Mouse (Mus musculus) embryonic facial prominence, embryonic 13.5 days (tissue): Measurements from ENCODE around the gene 1700014D04Rik. TPM values are rescaled to one million over a fixed set of nuclear protein-coding genes. Genes with fewer than 3 reads are reported as not detected.
"Not testable (repeated sequence)": the region's sequence is repeated elsewhere in the genome, so short reads cannot be mapped to it uniquely, and the experiment has no call there.

Experiments used
- ATAC-seq: fragments of 200-750 bp; cut with Nextera tagmentation; 2 replicates; pipeline ENCODE4 v1.8.0; 2017; ENCODE audit warnings: low read depth; ENCODE audit not compliant: insufficient number of reproducible peaks, insufficient read depth, low FRiP score, low TSS enrichment
- H3K27ac ChIP-seq: fragments of 300-500 bp; sonication (generic); 2 replicates; pipeline ENCODE4 v1.5.1; 2015; ENCODE audit warnings: moderate library complexity, mild to moderate bottlenecking, inconsistent platforms
- H3K27me3 ChIP-seq: fragments of 300-500 bp; sonication (generic); 2 replicates; pipeline ENCODE4 v1.6.1; 2015; ENCODE audit warnings: mild to moderate bottlenecking, inconsistent platforms
- H3K36me3 ChIP-seq: fragments of 300-500 bp; sonication (generic); 2 replicates; pipeline ENCODE4 v1.6.1; 2015; ENCODE audit warnings: mild to moderate bottlenecking, inconsistent platforms
- H3K4me1 ChIP-seq: fragments of 300-500 bp; sonication (generic); 2 replicates; pipeline ENCODE4 v1.6.1; 2015; ENCODE audit warnings: inconsistent platforms
- H3K4me2 ChIP-seq: fragments of 300-500 bp; sonication (generic); 2 replicates; pipeline ENCODE4 v1.6.1; 2015; ENCODE audit warnings: moderate library complexity, mild to moderate bottlenecking, inconsistent platforms
- H3K4me3 ChIP-seq: fragments of 300-500 bp; sonication (generic); 2 replicates; pipeline ENCODE4 v1.5.1; 2015; ENCODE audit warnings: mild to moderate bottlenecking, inconsistent platforms
- H3K9ac ChIP-seq: fragments of 300-500 bp; sonication (generic); 2 replicates; pipeline ENCODE4 v1.6.1; 2015; ENCODE audit warnings: mild to moderate bottlenecking, inconsistent platforms
- H3K9me3 ChIP-seq: fragments of 300-500 bp; sonication (generic); 2 replicates; pipeline ENCODE4 v1.6.1; 2016; ENCODE audit warnings: inconsistent platforms
- WGBS: fragments of 180-500 bp; shearing (Covaris S2); methylation state at CpG from one replicate; pipeline ENCODE4 v1.1.7; 2015; ENCODE audit warnings: mixed read lengths; 5-methylcytosine and 5-hydroxymethylcytosine counted together
- polyA plus RNA-seq: library from polyadenylated mRNA; unstranded; fragments of >200 nt; fragmentation: Nextera tagmentation; extraction: Ambion mirVana; gene quantifications from 2 replicates; pipeline ENCODE4 v1.2.1, GENCODE M21; 2015

The 1700014D04Rik gene
- polyA plus RNA-seq, 1 experiment from 2014 or later: not detected

GRCm38 (mm10) chr13:59704562-59704961 lies 42.0 kb downstream of the 1700014D04Rik start:
- H3K4me2 ChIP-seq: no peak overlapping the region
- no peaks in the 10 kb centered on the region for H3K9me3 ChIP-seq
- 42% methylated on average over 12 of the region's 12 CpGs for WGBS
- no peak overlapping the region for H3K4me3 ChIP-seq
- H3K27ac ChIP-seq: no peak overlapping the region
- H3K36me3 ChIP-seq: no peaks in the 10 kb centered on the region
- ATAC-seq: no peak
- H3K27me3 ChIP-seq: no peaks in the 10 kb centered on the region
- H3K9ac ChIP-seq: 0 out of 2 replicates have a peak overlapping the region, but pooled peaks have one; percentile 3
- peaks cover 13% of the 10 kb centered on the region for H3K4me1 ChIP-seq

GRCm38 (mm10) chr13:59703514-59703913 lies 43.0 kb downstream of the 1700014D04Rik start:
- H3K36me3 ChIP-seq: no peaks in the 10 kb centered on the region
- no peak overlapping the region for H3K27ac ChIP-seq
- H3K4me1 ChIP-seq: peaks cover 10% of the 10 kb centered on the region
- H3K27me3 ChIP-seq: no peaks in the 10 kb centered on the region
- no peak overlapping the region for H3K4me2 ChIP-seq
- WGBS: 85% methylated on average over 12 of the region's 12 CpGs
- H3K9ac ChIP-seq: no peak overlapping the region
- ATAC-seq: no peak
- no peaks in the 10 kb centered on the region for H3K9me3 ChIP-seq
- no peak overlapping the region for H3K4me3 ChIP-seq

GRCm38 (mm10) chr13:59700137-59700536 lies 46.4 kb downstream of the 1700014D04Rik start:
- H3K4me2 ChIP-seq, H3K9ac ChIP-seq, ATAC-seq, H3K36me3 ChIP-seq, H3K27me3 ChIP-seq, H3K9me3 ChIP-seq, H3K4me1 ChIP-seq, H3K4me3 ChIP-seq: not testable (repeated sequence)
- H3K27ac ChIP-seq: peak overlapping the region; percentile 41; the same call in 1 of the 2 replicates
- WGBS: 42% methylated on average over 1 of the region's 1 CpGs

- WGBS: 92% methylated on average over 8 of the region's 8 CpGs
- H3K9ac ChIP-seq: no peak overlapping the region
Observed at GRCm38 (mm10) chr13:59699131-59699530, 47.4 kb downstream of the 1700014D04Rik start.

GRCm38 (mm10) chr13:59695781-59696180 lies 50.8 kb downstream of the 1700014D04Rik start:
- H3K27me3 ChIP-seq: no peaks in the 10 kb centered on the region
- no peaks in the 10 kb centered on the region for H3K9me3 ChIP-seq
- 85% methylated on average over 7 of the region's 7 CpGs for WGBS
- H3K27ac ChIP-seq: no peak overlapping the region
- H3K9ac ChIP-seq: no peak overlapping the region
- H3K4me2 ChIP-seq: no peak overlapping the region
- H3K4me3 ChIP-seq: no peak overlapping the region
- no peaks in the 10 kb centered on the region for H3K36me3 ChIP-seq
- no peaks in the 10 kb centered on the region for H3K4me1 ChIP-seq
- ATAC-seq: no peak

More at GRCm38 (mm10) chr13:59699131-59699530, 47.4 kb downstream of the 1700014D04Rik start:
- H3K4me3 ChIP-seq: no peak overlapping the region
- no peaks in the 10 kb centered on the region for H3K9me3 ChIP-seq
- no peaks in the 10 kb centered on the region for H3K4me1 ChIP-seq
- no peak overlapping the region for H3K27ac ChIP-seq
- H3K36me3 ChIP-seq: no peaks in the 10 kb centered on the region
- no peak overlapping the region for H3K4me2 ChIP-seq
- H3K27me3 ChIP-seq: no peaks in the 10 kb centered on the region
- no peak for ATAC-seq

- H3K4me3 ChIP-seq: no peak within 1 kb of the TSS
- no peak within 1 kb of the TSS for H3K9ac ChIP-seq
- H3K4me1 ChIP-seq: no peaks in the 10 kb centered on the region
- H3K4me2 ChIP-seq: no peak within 1 kb of the TSS
- ATAC-seq: no peak
- H3K36me3 ChIP-seq: no peaks in the 10 kb centered on the region
- H3K9me3 ChIP-seq: no peaks in the 10 kb centered on the region
- H3K27ac ChIP-seq: no peak within 1 kb of the TSS
- H3K27me3 ChIP-seq: no peaks in the 10 kb centered on the region
- WGBS: 90% methylated on average over 3 of the region's 3 CpGs
Observed at GRCm38 (mm10) chr13:59694008-59694407, 52.5 kb downstream of the 1700014D04Rik start, which contains the start of gene 4921517D22Rik. Gene 4921517D22Rik, minus strand, starts transcription at chr13:59694108.

- Histone ChIP-seq H3K36me3 (no peaks in the 10 kb centered on the region), H3K4me1 (no peaks in the 10 kb centered on the region), H3K4me2 (no peak overlapping the region), H3K27ac (no peak overlapping the region), H3K4me3 (no peak overlapping the region), H3K27me3 (no peaks in the 10 kb centered on the region), H3K9me3 (no peaks in the 10 kb centered on the region), H3K9ac (no peak overlapping the region)
- ATAC-seq: no peak
- WGBS: 50% methylated on average over 10 of the region's 10 CpGs
Observed at GRCm38 (mm10) chr13:59691478-59691877, 55.1 kb downstream of the 1700014D04Rik start.

Other genes with a start within 250 kb of the 1700014D04Rik start
- 17.6 and 18.0 TPM in 2 replicates for gene Agtpbp1, start 161.5 kb downstream of the 1700014D04Rik start, polyA plus RNA-seq
- gene Naa35, start 161.5 kb downstream of the 1700014D04Rik start, polyA plus RNA-seq: 112 and 120 TPM in 2 replicates
- gene Golm1, start 70.9 kb downstream of the 1700014D04Rik start, polyA plus RNA-seq: 44.7 and 46.0 TPM in 2 replicates
- not detected in 2 replicates for gene 4921517D22Rik, start 52.6 kb downstream of the 1700014D04Rik start, polyA plus RNA-seq
- gene Spata31d1a, start 36.4 kb downstream of the 1700014D04Rik start, polyA plus RNA-seq: 0.04 and 0.20 TPM in 2 replicates
- gene Spata31d1b, start 34.5 kb downstream of the 1700014D04Rik start, polyA plus RNA-seq: not detected in 2 replicates
- gene Spata31d1d, start 15.0 kb downstream of the 1700014D04Rik start, polyA plus RNA-seq: not detected in 2 replicates
- gene Isca1, start 23.1 kb upstream of the 1700014D04Rik start, polyA plus RNA-seq: 115 and 116 TPM in 2 replicates
- not detected in 2 replicates for gene Gm49354, start 35.5 kb upstream of the 1700014D04Rik start, polyA plus RNA-seq
- gene Tut7, start 76.4 kb upstream of the 1700014D04Rik start, polyA plus RNA-seq: 51.8 and 54.2 TPM in 2 replicates